ENCODE assay signal across 7 mouse cellular contexts in the genomic region with DNA sequence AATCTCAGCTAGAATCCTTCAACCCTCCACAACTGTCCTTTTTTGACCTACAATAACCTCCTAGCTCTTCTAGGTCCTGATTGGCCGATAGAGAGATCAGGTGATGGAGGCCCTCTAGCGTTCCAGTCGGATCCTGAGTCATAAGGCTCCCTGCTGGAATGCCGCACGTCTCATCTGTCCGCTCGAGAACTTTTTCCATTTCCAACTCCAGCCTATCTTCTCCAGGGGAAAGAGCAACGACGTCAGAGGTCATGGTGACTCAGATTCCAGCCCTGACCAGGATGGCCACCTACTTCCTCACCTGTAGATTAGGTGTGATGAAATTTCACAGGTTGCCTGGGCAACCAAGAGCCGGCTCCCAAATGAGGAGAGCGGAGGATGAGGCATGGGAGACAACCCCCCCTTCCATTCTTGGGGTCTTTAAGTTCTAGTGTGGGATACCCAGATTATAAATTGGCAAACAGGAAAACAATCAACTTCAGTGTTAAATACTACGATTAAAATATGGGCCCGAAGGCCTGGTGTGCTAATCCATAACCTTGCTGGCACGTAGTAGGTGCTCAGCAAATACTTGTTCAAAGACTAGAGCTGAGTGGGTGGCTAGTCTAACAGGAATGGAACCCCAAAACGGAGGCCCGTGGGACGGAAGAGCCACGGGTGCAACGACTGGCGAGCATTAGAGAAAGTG. TPM values are rescaled to one million over a fixed set of nuclear protein-coding genes. Genes with fewer than 3 reads are reported as not detected.
DNase-seq lines count a peak whose midpoint lies in the region; ATAC-seq lines count a peak whose summit lies in the region.

No protein-coding gene starts in this region.

- intact Hi-C loops in heart, postnatal 25 days (cut with DNase I), result loop anchor here (2.0 kb wide), 1 partner anchor 49 kb away; no protein-coding TSS in a partner anchor

- H3K27me3 ChIP-seq in forebrain, embryonic 12.5 days, result no peaks in the 10 kb centered on the region

- 0 out of 2 replicates have a peak, but pooled peaks have one; percentile 27 for ATAC-seq in forebrain, embryonic 12.5 days (ENCODE audit: low FRiP score)

- WGBS in forebrain, embryonic 12.5 days, result 29% methylated on average over 20 of the region's 20 CpGs
- WGBS in large intestine, adult 2 months, result 1% methylated on average over 20 of the region's 20 CpGs

- H3K4me3 ChIP-seq in forebrain, embryonic 12.5 days (replicated peaks), result peak overlapping the region; percentile 55

- H3K27ac ChIP-seq in forebrain, embryonic 12.5 days, result no peak overlapping the region

- H3K4me1 ChIP-seq in forebrain, embryonic 12.5 days, result peaks cover 16% of the 10 kb centered on the region

- no peaks in the 10 kb centered on the region for H3K36me3 ChIP-seq in forebrain, embryonic 12.5 days (replicated peaks)

- peak; percentile 79 for DNase-seq in ES-CJ7 (ENCODE audit: low read depth, low spot score)
- DNase-seq in adrenal gland, postnatal 14 days, result peak; percentile 85
- DNase-seq in heart, postnatal 25 days (ENCODE audit: low spot score), result peak; percentile 66
- peak; percentile 89 for DNase-seq in large intestine, adult 2 months (ENCODE audit: low read depth, low spot score)
- DNase-seq in lung, postnatal 36 days, result peak; percentile 88
- peak; percentile 74 for DNase-seq in retina, postnatal 1 day

- peak overlapping the region; percentile 77; the same call in 1 of the 2 replicates for H3K9ac ChIP-seq in forebrain, embryonic 12.5 days

- H3K4me2 ChIP-seq in forebrain, embryonic 12.5 days, result peak overlapping the region; percentile 95

- no peaks in the 10 kb centered on the region for H3K9me3 ChIP-seq in forebrain, embryonic 12.5 days

RNA-seq across cellular contexts. Expression of a gene that starts 0.4 kb away (rescaled TPM):
- total RNA-seq in adrenal gland, postnatal 14 days (2021), result 14.0 and 15.8 TPM in 2 replicates
- 0.88 and 0.96 TPM in 2 replicates for polyA plus RNA-seq in forebrain, embryonic 12.5 days (2016; fragmentation: Nextera tagmentation; extraction: Ambion mirVana)
- 10 to 100 TPM in 1 of 2 experiments, 1 to 10 TPM in 1; 7.5 to 10.1 TPM for total RNA-seq in heart, postnatal 25 days (2021)
- polyA plus RNA-seq in large intestine, adult 2 months (2012; rRNA removed), result 29.4 and 42.9 TPM in 2 replicates

RNA-seq across cellular contexts. Expression of a gene that starts 5.4 kb away (rescaled TPM):
- total RNA-seq in adrenal gland, postnatal 14 days (2021), result not detected in 2 replicates
- not detected in 2 replicates for polyA plus RNA-seq in forebrain, embryonic 12.5 days (2016; fragmentation: Nextera tagmentation; extraction: Ambion mirVana)
- total RNA-seq in heart, postnatal 25 days (2021), result not detected
- 219 and 382 TPM in 2 replicates for polyA plus RNA-seq in large intestine, adult 2 months (2012; rRNA removed)

RNA-seq across cellular contexts. Expression of a gene that starts 58.5 kb away (rescaled TPM):
- 11.0 and 12.1 TPM in 2 replicates for total RNA-seq in adrenal gland, postnatal 14 days (2021)
- polyA plus RNA-seq in forebrain, embryonic 12.5 days (2016; fragmentation: Nextera tagmentation; extraction: Ambion mirVana), result 3.5 and 4.0 TPM in 2 replicates
- total RNA-seq in heart, postnatal 25 days (2021), result 10 to 100 TPM; 10.1 to 10.8 TPM
- polyA plus RNA-seq in large intestine, adult 2 months (2012; rRNA removed), result 5.5 and 10.8 TPM in 2 replicates
